Mouse (Mus musculus) cortical plate, adult 2 months (tissue): ENCODE results near the gene Coro1b.

ENCODE experiments used
- CTCF ChIP-seq: fragments of 200-500 bp; IDR thresholded peaks from 2 replicates; pipeline ENCODE4 v1.5.1; 2011; ENCODE audit warnings: mild to moderate bottlenecking, control low read depth, low read length; ENCODE audit not compliant: insufficient read depth; ENCODE audit errors: extremely low read depth
- POLR2A ChIP-seq: fragments of 200-500 bp; IDR thresholded peaks from 2 replicates; pipeline ENCODE4 v1.6.1; 2011; ENCODE audit warnings: mild to moderate bottlenecking, low read length, control low read depth; ENCODE audit not compliant: insufficient read depth; ENCODE audit errors: extremely low read depth

GRCm38 (mm10) chr19:4129462-4129861 is 19.0 kb upstream of the Coro1b start:
- no peak for TF ChIP-seq POLR2A
- no peak for TF ChIP-seq CTCF
